Mouse (Mus musculus) left cerebral cortex, adult 2 months (tissue): ENCODE measurements around the gene Mxra7. TPM values are rescaled to one million over a fixed set of nuclear protein-coding genes. Genes with fewer than 3 reads are reported as not detected.
A peak's percentile ranks its signal among the peaks of the same experiment; 100 is the strongest.
"Not testable (repeated sequence)": the region's sequence is repeated elsewhere in the genome, so short reads cannot be mapped to it uniquely, and the experiment has no call there.

Experiments used
- DNase-seq, 2 experiments: peaks; one replicate each; pipeline ENCODE4 v3.0.0; 2021 to 2022; ENCODE audit warnings: low spot score in 2 of 2, mixed read lengths in 1 of 2; ENCODE audit errors: extremely low spot score in 1 of 2
- H3K27ac ChIP-seq: fragments of 200-600 bp; 2 replicates; pipeline ENCODE4 v1.8.1; 2022
- H3K4me3 ChIP-seq: fragments of 200-600 bp; 2 replicates; pipeline ENCODE4 v1.8.1; 2022
- CTCF ChIP-seq: fragments of 200-600 bp; IDR thresholded peaks from 2 replicates; pipeline ENCODE4 v1.8.1; 2022; ENCODE audit warnings: antibody characterized with exemption, mild to moderate bottlenecking, moderate library complexity
- intact Hi-C: fragments of 180-260 bp; cut with DNase I; formaldehyde crosslinking; loops from one replicate; pipeline ENCODE4 v1.15.1; 2025
- total RNA-seq, 2 experiments: library from RNA; stranded (reverse); gene quantifications; 2 replicates each; pipeline ENCODE4 v1.2.3; 2021

The Mxra7 gene
- total RNA-seq, 2 experiments from 2014 or later = 15.3 to 22.5 TPM

DNA sequence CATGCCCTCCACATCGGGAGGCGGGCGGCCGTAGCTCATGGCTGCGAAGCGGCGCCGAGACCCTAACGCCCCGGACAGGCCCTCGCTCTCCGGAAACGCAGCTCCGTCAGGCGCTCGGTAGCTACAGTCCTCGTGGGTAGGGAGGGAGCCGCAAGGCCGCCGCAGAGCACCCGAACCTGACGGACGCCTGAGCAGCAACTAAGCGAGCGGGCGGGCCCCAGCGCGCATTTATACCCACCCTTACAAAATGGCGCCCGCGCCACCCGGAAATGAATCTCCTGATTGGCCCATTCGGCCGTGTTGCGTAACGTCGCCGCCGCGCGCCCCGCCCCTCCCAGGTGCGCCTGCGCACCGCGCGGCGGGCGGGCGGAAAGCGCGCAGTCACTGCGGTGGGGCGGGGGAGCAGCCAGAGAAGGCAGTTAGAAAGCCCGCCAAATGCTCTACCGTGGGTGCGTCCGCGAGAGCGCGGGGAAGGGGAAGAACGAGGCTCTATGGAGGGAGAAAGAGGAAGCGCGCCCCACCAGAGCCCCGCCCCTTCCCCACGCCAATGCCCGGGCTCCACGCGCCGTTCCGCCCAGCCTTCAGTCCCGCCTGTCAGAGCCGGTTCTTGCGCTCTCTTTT, 25.2 kb upstream of the Mxra7 start, which contains the start of gene Srsf2:
Gene Srsf2, minus strand, starts transcription at position 204 of the 621 bp plus-strand sequence.
- peak within 1 kb of the TSS; percentile 96 for H3K27ac ChIP-seq
- TF ChIP-seq CTCF = no peak
- peak; percentile 98 for DNase-seq
- peak within 1 kb of the TSS; percentile 78 for H3K4me3 ChIP-seq
- intact Hi-C loops = loop anchor here (1.0 kb wide), 1 partner anchor 10 kb away; the partner anchor contains the start of genes Jmjd6 and Mettl23

DNA sequence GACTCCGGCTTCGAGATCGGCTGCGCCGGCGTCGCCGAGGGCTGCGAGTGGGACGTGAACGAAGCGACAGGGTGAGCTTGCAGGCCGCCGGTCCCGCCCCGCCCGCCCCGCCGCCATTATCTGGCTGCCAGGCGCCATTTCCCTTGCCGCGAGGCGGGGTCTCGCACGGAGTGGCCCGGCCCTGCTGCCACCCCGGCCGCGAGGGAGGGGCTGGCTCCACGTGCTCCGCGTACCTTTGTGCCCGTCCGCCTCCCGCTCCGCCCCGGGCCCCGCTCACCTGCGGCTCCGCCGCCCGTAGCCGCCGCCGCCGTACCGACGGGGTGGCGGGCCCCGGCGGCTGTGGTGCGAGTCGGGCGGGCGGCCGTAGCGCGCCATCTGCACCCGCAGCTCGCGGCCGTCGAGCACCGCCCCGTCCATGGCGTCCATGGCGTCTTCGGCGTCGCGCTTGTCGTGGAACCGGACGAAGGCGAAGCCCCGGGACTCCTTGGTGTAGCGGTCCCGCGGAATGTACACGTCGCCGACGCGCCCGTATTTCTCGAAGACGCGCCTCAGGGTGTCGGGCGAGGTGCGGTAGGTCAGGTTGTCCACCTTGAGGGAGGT, 24.5 kb upstream of the Mxra7 start, which contains the start of gene Mfsd11:
Gene Mfsd11, plus strand, starts transcription at position 150 of the 600 bp plus-strand sequence.
- H3K4me3 ChIP-seq = peak within 1 kb of the TSS; percentile 78
- peak; percentile 73 to 80 for DNase-seq
- H3K27ac ChIP-seq = peak within 1 kb of the TSS; percentile 96
- intact Hi-C loops = no loop called here
- no peak for TF ChIP-seq CTCF

DNA sequence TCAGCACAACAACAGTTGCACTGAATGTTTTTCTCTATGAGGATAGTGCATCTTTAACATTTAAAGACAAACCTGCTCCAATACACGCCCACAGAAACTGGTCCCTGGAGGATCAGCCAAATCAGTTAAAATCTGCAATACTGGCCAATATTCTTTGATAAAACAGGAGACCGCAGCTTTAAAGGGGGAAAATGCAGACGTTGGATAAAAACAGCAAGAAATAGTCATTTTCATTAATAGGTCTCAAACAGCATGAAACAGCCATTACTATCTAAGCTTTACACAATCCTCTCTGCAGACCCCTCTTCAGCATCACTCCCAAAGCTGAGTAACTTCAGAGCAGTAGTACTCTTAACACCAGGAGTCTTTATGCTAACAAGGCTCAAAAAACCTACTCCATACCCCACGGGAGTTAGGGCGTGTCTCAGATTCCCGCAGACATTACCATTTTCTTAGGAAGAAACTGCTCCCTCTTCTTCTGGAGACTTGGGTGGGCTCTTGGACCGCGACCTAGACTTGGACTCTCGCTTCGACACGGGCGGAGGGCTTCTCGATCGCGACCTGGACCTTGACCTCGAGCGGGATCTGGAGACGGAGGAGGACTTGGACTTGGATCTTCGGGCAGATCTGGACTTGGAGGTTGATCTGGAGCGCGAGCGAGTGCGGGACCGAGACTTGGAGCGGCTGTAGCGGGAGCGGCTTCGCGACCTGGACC, 23.9 kb upstream of the Mxra7 start:
- Histone ChIP-seq H3K4me3 (peak overlapping the region; percentile 78), H3K27ac (peak overlapping the region; percentile 96)
- DNase-seq = no peak
- no peak for TF ChIP-seq CTCF
- intact Hi-C loops = no loop called here

DNA sequence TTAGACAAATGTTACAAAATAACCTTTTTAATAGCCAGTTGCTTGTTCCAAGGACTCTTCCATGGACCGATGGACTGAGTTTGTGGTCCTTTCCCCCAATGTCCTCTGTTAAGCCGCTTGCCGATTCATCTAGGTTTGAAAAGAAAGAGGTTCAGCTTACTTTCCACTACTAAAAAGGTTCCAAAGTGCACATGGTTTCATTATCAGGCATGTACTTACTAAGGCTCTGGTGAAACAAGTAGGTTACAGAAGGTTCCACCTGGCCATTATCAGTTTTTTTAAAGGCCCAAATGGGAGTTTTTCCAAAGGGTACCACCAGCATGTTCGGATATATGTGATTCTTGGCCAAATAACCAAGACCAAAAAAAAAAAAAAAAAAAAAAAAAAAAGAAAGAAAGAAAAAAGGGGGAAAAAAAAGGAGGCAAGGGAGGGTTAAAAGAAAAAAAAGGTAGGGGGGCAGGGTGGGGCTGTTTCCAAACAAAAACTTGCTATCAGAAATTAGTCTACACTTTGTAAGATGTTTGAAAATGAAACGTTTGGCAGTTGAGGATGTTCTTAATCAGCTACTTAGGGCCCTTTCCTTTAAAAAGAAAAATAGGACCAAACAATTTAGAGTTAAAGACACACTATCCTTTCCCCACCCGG, 23.1 kb upstream of the Mxra7 start:
- intact Hi-C loops = no loop called here
- DNase-seq = no peak
- Histone ChIP-seq H3K4me3 (peak overlapping the region; percentile 78), H3K27ac (peak overlapping the region; percentile 96; the same call in 1 of the 2 replicates)
- no peak for TF ChIP-seq CTCF

DNA sequence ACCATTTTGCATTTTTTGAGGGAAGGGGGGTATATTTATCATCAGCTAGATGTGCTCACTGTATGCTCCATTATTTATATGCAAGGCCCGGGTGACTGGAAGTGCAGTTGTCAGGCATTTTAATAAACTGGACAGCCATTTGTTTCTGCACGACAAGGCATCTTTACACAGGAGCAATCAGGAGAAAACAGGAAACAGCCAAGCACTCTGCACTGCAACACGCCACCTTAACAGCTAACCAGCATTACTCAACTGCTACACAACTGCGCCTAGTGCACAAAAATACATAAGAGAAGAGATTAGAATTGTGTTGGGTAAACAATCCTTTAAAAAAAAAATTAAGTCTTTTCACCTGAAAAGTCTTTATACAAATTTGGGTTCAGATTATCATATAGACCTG, 22.2 kb upstream of the Mxra7 start:
- intact Hi-C loops = no loop called here
- no peak overlapping the region; the same call in 1 of the 2 replicates for H3K4me3 ChIP-seq
- TF ChIP-seq CTCF = no peak
- no peak overlapping the region for H3K27ac ChIP-seq
- no peak for DNase-seq

DNA sequence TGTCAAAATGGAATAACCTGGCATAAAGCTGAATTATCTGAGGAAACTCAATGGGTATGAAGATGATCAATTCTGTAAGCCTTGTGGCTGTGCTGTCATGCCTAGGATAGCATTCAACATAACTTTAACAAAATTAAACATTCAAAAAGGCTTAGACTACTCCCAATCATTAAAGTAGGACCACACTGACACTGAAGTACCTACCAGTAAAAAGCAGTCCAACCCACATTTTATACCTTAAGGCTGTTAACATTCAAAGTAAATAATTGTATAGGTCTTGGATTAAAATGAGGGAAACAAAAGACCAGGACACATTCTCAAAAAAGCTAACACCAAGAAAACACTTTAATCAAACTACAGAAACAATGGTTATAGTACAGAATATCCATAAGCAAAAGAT, 21.7 kb upstream of the Mxra7 start:
- no peak overlapping the region for H3K4me3 ChIP-seq
- no peak for TF ChIP-seq CTCF
- intact Hi-C loops = no loop called here
- H3K27ac ChIP-seq = no peak overlapping the region
- no peak for DNase-seq

DNA sequence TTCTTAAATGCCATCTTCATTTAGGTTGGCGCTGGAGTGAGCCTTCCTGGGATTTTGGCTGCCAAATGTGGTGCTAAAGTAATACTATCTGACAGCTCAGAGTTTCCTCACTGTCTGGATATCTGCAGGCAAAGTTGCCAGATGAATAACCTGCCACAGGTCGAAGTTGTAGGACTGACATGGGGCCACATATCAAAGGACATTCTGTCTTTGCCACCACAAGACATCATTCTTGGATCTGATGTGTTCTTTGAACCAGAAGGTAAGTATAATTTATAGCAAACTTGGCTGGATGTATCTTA, 21.0 kb upstream of the Mxra7 start:
- DNase-seq, H3K27ac ChIP-seq, intact Hi-C loops, H3K4me3 ChIP-seq: not testable (repeated sequence)

DNA sequence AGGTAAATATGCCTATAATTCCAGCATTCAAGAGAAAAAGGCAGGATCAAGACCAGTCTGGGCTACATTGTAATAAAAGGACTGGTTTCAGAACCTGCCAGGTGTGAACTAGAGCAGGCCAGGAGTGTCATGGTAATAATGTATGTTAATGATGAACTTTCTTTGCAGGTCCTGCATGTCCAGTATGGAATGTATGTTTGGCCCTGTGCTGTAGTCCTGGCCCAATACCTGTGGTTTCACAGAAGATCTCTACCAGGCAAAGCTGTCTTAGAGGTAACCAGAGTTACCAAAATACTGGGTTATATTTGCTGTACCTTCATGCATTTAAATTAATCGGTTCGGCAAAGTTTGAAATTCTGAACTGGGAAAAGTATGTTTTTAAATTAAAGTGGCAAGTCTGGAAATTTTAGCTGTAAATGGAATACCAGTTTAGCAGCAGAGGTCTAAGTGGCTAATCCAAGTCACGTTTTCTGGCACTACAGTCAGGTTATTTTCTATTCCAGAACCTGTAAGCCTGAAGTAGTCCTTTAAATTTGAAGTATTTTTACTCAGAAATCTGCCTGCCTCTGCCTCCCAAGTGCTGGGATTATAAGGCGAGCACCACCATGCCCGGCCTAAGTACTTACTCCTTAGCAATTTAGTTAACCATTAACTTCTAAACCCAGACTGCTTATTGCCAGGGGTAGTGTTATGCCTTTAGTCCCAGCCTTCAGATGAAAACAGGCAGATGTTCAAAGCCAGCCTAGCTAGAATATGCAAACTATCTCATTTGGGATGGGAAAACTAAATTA, 20.4 kb upstream of the Mxra7 start:
- H3K27ac ChIP-seq = no peak overlapping the region
- TF ChIP-seq CTCF = no peak
- H3K4me3 ChIP-seq = no peak overlapping the region
- intact Hi-C loops = no loop called here
- no peak for DNase-seq

DNA sequence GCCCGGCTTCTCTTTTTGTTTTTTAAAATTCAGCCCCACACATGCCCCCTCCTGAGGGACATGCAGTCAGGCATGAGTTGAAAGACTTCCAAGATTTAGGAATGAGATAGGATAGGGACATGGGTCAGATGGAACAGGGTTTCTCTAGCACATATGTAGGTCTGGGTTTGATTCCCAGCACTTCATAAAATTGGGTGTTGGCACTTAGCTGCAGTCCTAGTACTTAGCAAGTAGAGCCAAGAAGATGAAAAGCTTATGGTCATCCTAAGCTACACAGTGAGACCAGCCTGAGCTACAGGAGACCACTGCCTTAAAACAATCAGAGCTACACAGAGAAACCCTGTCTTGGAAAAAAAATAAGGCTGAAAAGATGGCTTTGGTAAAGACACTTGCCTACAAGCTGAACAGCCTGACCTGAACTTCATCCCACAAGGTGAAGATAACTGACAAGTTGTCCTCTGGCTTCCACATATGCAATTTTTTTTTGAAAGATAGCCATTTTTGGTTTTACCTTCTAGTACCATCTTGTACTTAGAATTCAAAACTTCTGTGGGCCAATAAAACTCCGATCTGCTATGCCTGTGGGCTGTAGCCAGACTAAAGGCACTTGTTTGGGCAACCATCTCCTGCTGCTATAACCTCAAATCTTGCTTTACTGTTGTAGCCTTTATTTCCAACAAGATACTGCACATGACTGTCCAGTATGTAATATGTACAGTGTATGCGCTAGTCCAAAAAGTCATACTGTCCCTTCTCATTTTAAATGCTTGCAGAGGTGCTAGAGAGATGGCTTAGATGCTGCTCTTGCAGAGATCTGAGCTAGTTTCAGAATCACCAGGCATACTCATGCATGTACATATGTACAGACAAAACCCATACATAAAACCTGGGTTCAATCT, 19.6 kb upstream of the Mxra7 start:
- DNase-seq = no peak
- Histone ChIP-seq H3K27ac (no peak overlapping the region), H3K4me3 (no peak overlapping the region)
- no peak for TF ChIP-seq CTCF
- intact Hi-C loops = no loop called here

DNA sequence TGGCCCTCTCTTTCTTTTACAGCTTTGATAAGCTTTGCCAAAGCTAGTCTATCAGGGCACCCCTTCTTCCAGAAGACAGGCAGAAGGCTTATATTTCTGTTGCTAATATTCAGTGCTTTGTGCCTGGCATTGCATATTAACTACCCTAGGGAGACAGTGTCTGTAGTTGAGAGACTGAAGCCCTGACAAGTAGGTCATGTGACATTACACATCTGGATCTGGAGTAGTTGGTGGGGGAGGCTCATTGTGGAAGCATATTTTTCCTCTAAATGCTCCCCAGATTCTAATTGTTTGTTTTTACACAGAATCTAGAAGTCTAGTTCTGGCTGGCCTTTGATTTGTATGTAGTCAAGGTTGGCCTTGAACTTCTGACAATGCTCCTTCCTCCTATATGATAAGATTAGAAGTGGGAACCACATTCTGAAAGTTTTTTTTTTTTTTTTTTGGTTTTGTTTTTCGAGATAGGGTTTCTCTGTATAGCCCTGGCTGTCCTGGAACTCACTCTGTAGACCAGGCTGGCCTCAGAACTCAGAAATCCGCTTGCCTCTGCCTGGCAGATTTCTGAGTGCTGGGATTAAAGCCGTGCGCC, 18.8 kb upstream of the Mxra7 start:
- no peak for DNase-seq
- intact Hi-C loops = no loop called here
- TF ChIP-seq CTCF = no peak
- no peak overlapping the region for H3K27ac ChIP-seq
- H3K4me3 ChIP-seq = no peak overlapping the region
